8 mouse cellular contexts compared by ENCODE assay signal in genomic region chr8:84936962-84937546, GRCm38 (mm10). TPM values are rescaled to one million over a fixed set of nuclear protein-coding genes. Genes with fewer than 3 reads are reported as not detected.
DNase-seq lines count a peak whose midpoint lies in the region; ATAC-seq and TF ChIP-seq lines count a peak whose summit lies in the region.

Mast1 (minus strand) TSS chr8:84937359.

- ATAC-seq in heart, embryonic 11.5 days (replicated peaks; ENCODE audit: insufficient number of reproducible peaks, low FRiP score, low TSS enrichment): peak; percentile 61; the same call in 1 of the 2 replicates
- peak; percentile 62 for ATAC-seq in forebrain, embryonic 13.5 days
- peak; percentile 63 for ATAC-seq in hindbrain, embryonic 16.5 days

- intact Hi-C loops in left cerebral cortex, postnatal 25 days (cut with DNase I): no loop called here

- no peaks in the 10 kb centered on the region for H3K9me3 ChIP-seq in heart, embryonic 11.5 days (replicated peaks; ENCODE audit: control insufficient read depth, low read length)
- no peaks in the 10 kb centered on the region for H3K9me3 ChIP-seq in forebrain, embryonic 13.5 days (replicated peaks)
- H3K9me3 ChIP-seq in hindbrain, embryonic 16.5 days (ENCODE audit: control insufficient read depth, low read length): no peaks in the 10 kb centered on the region

- H3K9ac ChIP-seq in heart, embryonic 11.5 days (ENCODE audit: low read depth, low read length): peak within 1 kb of the TSS; percentile 11
- peak within 1 kb of the TSS; percentile 89 for H3K9ac ChIP-seq in forebrain, embryonic 13.5 days
- H3K9ac ChIP-seq in hindbrain, embryonic 16.5 days (ENCODE audit: low read depth, low read length): peak within 1 kb of the TSS; percentile 98

- peaks cover 18% of the 10 kb centered on the region for H3K4me1 ChIP-seq in heart, embryonic 11.5 days (ENCODE audit: control insufficient read depth, insufficient read depth, low read length)
- peaks cover 33% of the 10 kb centered on the region for H3K4me1 ChIP-seq in forebrain, embryonic 13.5 days
- H3K4me1 ChIP-seq in hindbrain, embryonic 16.5 days (ENCODE audit: control insufficient read depth, insufficient read depth, low read depth, low read length): peaks cover 20% of the 10 kb centered on the region
- peaks cover 3% of the 10 kb centered on the region; the same call in 1 of the 2 replicates for H3K4me1 ChIP-seq in small intestine, adult 2 months (ENCODE audit: control insufficient read depth, insufficient read depth, insufficient read length, low read length)

- no peak for TF ChIP-seq POLR2A in small intestine, adult 2 months (IDR thresholded peaks at IDR 0.05; ENCODE audit: low read depth, low read length)

- WGBS in heart, embryonic 11.5 days (ENCODE audit: insufficient replicate concordance): 1% methylated on average over 45 of the region's 50 CpGs
- under 1% methylated on average over 41 of the region's 50 CpGs for WGBS in forebrain, embryonic 13.5 days
- WGBS in hindbrain, embryonic 16.5 days: under 1% methylated on average over 50 of the region's 50 CpGs
- 1% methylated on average over 48 of the region's 50 CpGs for WGBS in small intestine, adult 2 months

- H3K4me2 ChIP-seq in heart, embryonic 11.5 days: peak within 1 kb of the TSS; percentile 78
- H3K4me2 ChIP-seq in forebrain, embryonic 13.5 days: peak within 1 kb of the TSS; percentile 80
- H3K4me2 ChIP-seq in hindbrain, embryonic 16.5 days (ENCODE audit: low read length): peak within 1 kb of the TSS; percentile 78

- DNase-seq in heart, adult 11 months: no peak
- peak; percentile 84 for DNase-seq in cerebellum, adult 11 months
- DNase-seq in left cerebral cortex, postnatal 25 days (ENCODE audit: low spot score in 2 of 2): peak; percentile 80 to 81
- peak; percentile 73 for DNase-seq in mesoderm, embryonic 11.5 days (ENCODE audit: low read depth, low spot score)

- H3K4me3 ChIP-seq in heart, embryonic 11.5 days (ENCODE audit: low read depth, low read length): peak within 1 kb of the TSS; percentile 47
- H3K4me3 ChIP-seq in forebrain, embryonic 13.5 days: peak within 1 kb of the TSS; percentile 74
- peak within 1 kb of the TSS; percentile 82 for H3K4me3 ChIP-seq in hindbrain, embryonic 16.5 days (ENCODE audit: low read length)
- H3K4me3 ChIP-seq in small intestine, adult 2 months (ENCODE audit: low read depth, low read length): peak within 1 kb of the TSS; percentile 52

- H3K27ac ChIP-seq in heart, embryonic 11.5 days (ENCODE audit: low read depth, low read length): no peak within 1 kb of the TSS
- H3K27ac ChIP-seq in forebrain, embryonic 13.5 days: peak within 1 kb of the TSS; percentile 87
- peak within 1 kb of the TSS; percentile 95 for H3K27ac ChIP-seq in hindbrain, embryonic 16.5 days (ENCODE audit: low read depth, low read length)
- H3K27ac ChIP-seq in small intestine, adult 2 months (ENCODE audit: insufficient read depth, low read depth, low read length): no peak within 1 kb of the TSS

- peaks cover 73% of the 10 kb centered on the region for H3K27me3 ChIP-seq in heart, embryonic 11.5 days (ENCODE audit: control insufficient read depth, insufficient read depth, low read length)
- peaks cover 17% of the 10 kb centered on the region; the same call in 1 of the 2 replicates for H3K27me3 ChIP-seq in forebrain, embryonic 13.5 days
- no peaks in the 10 kb centered on the region for H3K27me3 ChIP-seq in hindbrain, embryonic 16.5 days (replicated peaks; ENCODE audit: control insufficient read depth, insufficient read depth, low read length)
- peaks cover 28% of the 10 kb centered on the region for H3K27me3 ChIP-seq in small intestine, adult 2 months (ENCODE audit: control insufficient read depth, insufficient read depth, low read length)

- peak; percentile 51 for TF ChIP-seq CTCF in small intestine, adult 2 months (IDR thresholded peaks at IDR 0.05; ENCODE audit: extremely low read depth, insufficient read length, insufficient replicate concordance, low read depth, low read length)

- no peaks in the 10 kb centered on the region for H3K36me3 ChIP-seq in heart, embryonic 11.5 days (ENCODE audit: control insufficient read depth, insufficient read depth, low read length)
- H3K36me3 ChIP-seq in forebrain, embryonic 13.5 days (ENCODE audit: poor library complexity, severe bottlenecking): no peaks in the 10 kb centered on the region
- H3K36me3 ChIP-seq in hindbrain, embryonic 16.5 days (ENCODE audit: control insufficient read depth, insufficient read depth, low read length): no peaks in the 10 kb centered on the region; the same call in 1 of the 2 replicates
- no peaks in the 10 kb centered on the region for H3K36me3 ChIP-seq in small intestine, adult 2 months (ENCODE audit: control insufficient read depth, insufficient read depth, low read length)

RNA-seq across cellular contexts. Expression of gene Mast1, which starts in this region (rescaled TPM):
- polyA plus RNA-seq in heart, embryonic 11.5 days (2014; fragmentation: Nextera tagmentation; extraction: Ambion mirVana): 0.27 TPM in 1 of 2 replicates, not detected in the other
- polyA plus RNA-seq in forebrain, embryonic 13.5 days (2015; fragmentation: Nextera tagmentation; extraction: Ambion mirVana): 31.6 and 37.3 TPM in 2 replicates
- polyA plus RNA-seq in hindbrain, embryonic 16.5 days (2015; fragmentation: Nextera tagmentation; extraction: Ambion mirVana): 71.4 and 77.4 TPM in 2 replicates
- total RNA-seq in left cerebral cortex, postnatal 25 days (2021): 10 to 100 TPM; 85.7 to 90.3 TPM
- 0.50 and 0.71 TPM in 2 replicates for polyA plus RNA-seq in small intestine, adult 2 months (2012; rRNA removed)

Comparison
In these comparisons a context has a peak if more than half of its experiments do, and no peak if none do; other contexts are left out.
1. RNA of gene Mast1 (polyA plus RNA-seq): 71.4 to 77.4 TPM in hindbrain, embryonic 16.5 days and 31.6 to 37.3 TPM in forebrain, embryonic 13.5 days; 0.50 to 0.71 TPM in small intestine, adult 2 months and 0.27 TPM in heart, embryonic 11.5 days; every median in the first group is over 10 times any median in the second.
2. Peak in ATAC-seq, H3K4me3 ChIP-seq, H3K9ac ChIP-seq and H3K4me2 ChIP-seq in heart, embryonic 11.5 days; RNA of the gene not detected or under 1 TPM.
3. H3K27ac ChIP-seq: peak in forebrain, embryonic 13.5 days (single experiment) and hindbrain, embryonic 16.5 days (single experiment); none in heart, embryonic 11.5 days (single experiment) and small intestine, adult 2 months (single experiment).
4. H3K9ac ChIP-seq: peak in every context shown above with its lines; median percentile 98 in hindbrain, embryonic 16.5 days; 89 in forebrain, embryonic 13.5 days; 11 in heart, embryonic 11.5 days.
5. Peak in every context shown above with its lines, with median percentiles within 50 percentile points of each other: ATAC-seq, H3K4me2 ChIP-seq and H3K4me3 ChIP-seq.